Mouse (Mus musculus): ENCODE measurements at regions not wholly inside any gene's neighbourhood (a gene's known extent, or its start where the extent isn't known, plus 50 kb on each side); places are given as distances from the start of the nearest gene placed in this dataset.

DNA sequence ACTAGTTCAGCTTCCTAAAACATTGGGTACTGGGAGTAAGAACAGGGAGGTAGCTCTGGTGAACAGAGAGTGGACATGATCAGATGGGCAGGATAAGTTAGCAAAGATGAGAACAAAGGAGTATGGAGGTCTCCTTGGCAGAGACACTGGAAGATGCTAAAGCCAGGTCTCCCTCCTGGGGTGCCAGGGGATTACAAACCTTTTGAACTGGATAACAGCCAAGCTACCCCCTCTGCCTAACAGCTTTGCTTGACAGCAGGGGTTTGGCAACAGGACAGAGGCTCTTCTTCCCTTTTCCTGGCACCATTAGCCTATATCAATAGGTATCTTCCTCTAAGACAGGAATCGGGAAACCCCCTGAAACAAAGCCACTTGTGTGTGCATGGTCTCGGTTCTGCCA is 183.2 kb upstream of the Ntf3 start:
- H3K4me2 ChIP-seq (replicated peaks): no peak overlapping the region
- H3K4me3 ChIP-seq (replicated peaks): no peak overlapping the region
- H3K36me3 ChIP-seq: no peaks in the 10 kb centered on the region
- H3K9ac ChIP-seq (replicated peaks): no peak overlapping the region
- no peaks in the 10 kb centered on the region for H3K9me3 ChIP-seq
- peaks cover 5% of the 10 kb centered on the region; the same call in 1 of the 2 replicates for H3K4me1 ChIP-seq (replicated peaks)
- ATAC-seq: no peak
- WGBS: 22% methylated on average over 2 of the region's 2 CpGs
- H3K27me3 ChIP-seq: no peaks in the 10 kb centered on the region
- H3K27ac ChIP-seq: no peak overlapping the region

DNA sequence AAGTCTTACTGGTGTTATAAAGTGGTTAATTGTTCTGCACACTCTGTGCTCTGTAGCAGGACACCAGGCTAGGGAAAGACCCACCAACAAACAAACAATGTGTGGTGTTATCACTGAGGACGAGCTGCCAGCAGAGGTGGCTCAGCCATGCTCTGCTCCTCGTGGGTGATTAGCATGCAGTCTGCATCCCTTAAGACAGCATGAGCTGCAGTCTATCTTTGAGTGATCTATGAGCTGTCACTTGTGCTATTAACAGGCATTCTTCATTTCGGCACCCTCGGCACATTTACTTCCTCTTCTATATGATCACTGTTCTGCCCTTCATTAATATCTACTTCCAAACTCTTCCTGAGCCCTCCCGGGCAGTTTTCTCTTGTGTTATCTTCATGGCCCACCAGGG is 178.5 kb upstream of the Ntf3 start:
- Histone ChIP-seq H3K9me3 (no peaks in the 10 kb centered on the region), H3K27ac (no peak overlapping the region)
- 71% methylated on average over 5 of the region's 5 CpGs for WGBS

DNA sequence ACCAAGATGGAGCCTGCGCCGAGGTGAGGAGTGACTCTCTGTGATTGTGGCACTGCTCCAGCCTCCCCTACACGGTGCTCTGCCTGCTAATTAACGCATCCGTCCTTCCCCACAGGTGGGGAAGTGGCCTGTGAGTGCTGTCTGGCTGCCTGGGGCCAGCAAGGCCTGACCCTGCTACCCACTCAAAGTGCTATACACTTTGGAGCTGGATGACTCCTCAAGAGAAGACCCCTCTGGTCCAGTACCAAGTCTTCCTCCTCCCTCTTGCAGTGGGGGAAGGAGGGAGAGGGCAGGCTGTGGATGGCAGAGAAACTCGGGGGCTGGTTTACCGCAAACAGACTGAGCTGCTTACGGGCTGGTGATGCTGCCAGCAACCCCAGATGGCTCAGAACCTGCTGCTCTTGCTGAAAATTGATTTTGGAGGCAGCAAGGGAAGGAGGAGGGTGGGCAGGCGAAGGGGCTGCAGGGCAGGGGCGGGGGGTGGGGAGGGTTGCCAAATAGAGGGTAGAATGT is 173.4 kb upstream of the Ntf3 start:
- ATAC-seq: no peak
- Histone ChIP-seq H3K4me2 (replicated peaks) (no peak overlapping the region), H3K9me3 (no peaks in the 10 kb centered on the region), H3K4me3 (replicated peaks) (no peak overlapping the region), H3K36me3 (no peaks in the 10 kb centered on the region), H3K4me1 (replicated peaks) (no peaks in the 10 kb centered on the region), H3K27ac (no peak overlapping the region), H3K27me3 (no peaks in the 10 kb centered on the region), H3K9ac (replicated peaks) (no peak overlapping the region)
- WGBS: 71% methylated on average over 10 of the region's 10 CpGs

More for the DNA sequence above, 178.5 kb upstream of the Ntf3 start:
- Histone ChIP-seq H3K4me3 (replicated peaks) (no peak overlapping the region), H3K4me2 (replicated peaks) (no peak overlapping the region), H3K4me1 (replicated peaks) (no peaks in the 10 kb centered on the region; the same call in 1 of the 2 replicates), H3K36me3 (no peaks in the 10 kb centered on the region), H3K27me3 (no peaks in the 10 kb centered on the region), H3K9ac (replicated peaks) (no peak overlapping the region)
- ATAC-seq: no peak

DNA sequence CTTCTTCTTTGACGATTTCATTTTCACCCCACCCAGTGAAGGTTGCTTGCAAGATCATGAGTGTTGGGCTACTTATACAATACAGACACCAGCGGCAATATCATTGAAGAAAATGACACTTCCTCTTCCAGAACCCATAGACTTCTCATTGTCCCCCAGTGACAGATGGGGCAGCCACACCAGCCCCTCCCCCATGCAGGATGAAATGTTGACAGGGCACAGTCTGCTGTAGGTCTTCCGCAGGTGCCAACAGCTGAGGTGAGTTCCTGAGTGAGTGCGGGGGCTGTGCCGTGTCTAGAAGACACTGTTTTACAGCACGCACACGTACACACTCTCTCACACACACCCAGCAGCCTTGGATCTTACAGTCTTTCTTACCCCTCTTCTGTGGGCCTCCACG is 171.0 kb upstream of the Ntf3 start:
- no peak overlapping the region for H3K27ac ChIP-seq
- no peak for ATAC-seq
- no peaks in the 10 kb centered on the region for H3K36me3 ChIP-seq
- no peak overlapping the region for H3K4me3 ChIP-seq (replicated peaks)
- no peak overlapping the region for H3K4me2 ChIP-seq (replicated peaks)
- no peak overlapping the region for H3K9ac ChIP-seq (replicated peaks)
- no peaks in the 10 kb centered on the region for H3K4me1 ChIP-seq (replicated peaks)
- H3K9me3 ChIP-seq: no peaks in the 10 kb centered on the region
- no peaks in the 10 kb centered on the region for H3K27me3 ChIP-seq
- WGBS: 90% methylated on average over 8 of the region's 8 CpGs

DNA sequence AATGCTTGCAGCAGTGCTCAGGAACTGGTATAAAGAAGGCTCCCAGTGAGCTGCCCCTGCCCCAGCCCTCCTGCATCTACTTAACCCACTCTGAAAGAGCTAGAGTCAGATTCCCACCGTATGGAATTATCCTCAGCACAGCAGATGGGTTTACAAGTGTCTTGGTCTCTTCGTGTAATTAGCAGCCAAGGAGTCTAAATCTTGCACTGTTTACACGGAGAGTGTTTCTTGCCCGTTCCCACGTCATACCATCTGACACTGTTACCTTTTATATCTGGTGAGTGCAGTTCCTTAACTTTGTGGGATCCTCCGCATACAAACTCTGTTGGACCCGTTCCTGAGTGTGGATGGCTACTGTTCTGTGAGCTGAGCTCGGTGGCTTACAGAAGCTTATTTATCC is 167.5 kb upstream of the Ntf3 start:
- 70% methylated on average over 8 of the region's 8 CpGs for WGBS
- no peak overlapping the region for H3K27ac ChIP-seq
- no peaks in the 10 kb centered on the region for H3K9me3 ChIP-seq
- H3K4me3 ChIP-seq (replicated peaks): no peak overlapping the region
- no peaks in the 10 kb centered on the region for H3K4me1 ChIP-seq (replicated peaks)
- no peak overlapping the region for H3K4me2 ChIP-seq (replicated peaks)
- no peaks in the 10 kb centered on the region for H3K36me3 ChIP-seq
- no peaks in the 10 kb centered on the region for H3K27me3 ChIP-seq
- H3K9ac ChIP-seq (replicated peaks): no peak overlapping the region
- no peak for ATAC-seq

DNA sequence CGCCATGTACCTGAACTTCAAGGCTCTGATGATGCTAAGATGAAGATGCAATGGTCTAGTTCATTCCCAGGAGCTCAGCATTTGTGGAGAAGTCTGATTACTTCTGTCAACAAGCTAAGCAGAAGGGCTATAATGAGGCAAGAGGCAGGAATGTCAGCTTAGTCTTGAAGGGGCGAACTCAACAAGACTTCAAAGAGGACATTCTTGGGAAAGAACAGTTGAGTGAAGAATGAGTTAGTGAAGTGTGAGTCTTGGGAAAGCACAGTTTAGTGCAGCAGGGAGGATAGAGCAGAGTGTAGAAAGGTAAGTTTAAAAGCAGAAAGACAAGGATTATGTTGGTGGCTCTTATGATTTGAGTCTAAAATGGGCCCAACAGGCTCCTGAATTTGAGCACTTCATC is 160.5 kb upstream of the Ntf3 start:
- Histone ChIP-seq H3K4me3 (replicated peaks) (no peak overlapping the region), H3K27me3 (no peaks in the 10 kb centered on the region), H3K9me3 (no peaks in the 10 kb centered on the region), H3K4me2 (replicated peaks) (no peak overlapping the region), H3K36me3 (no peaks in the 10 kb centered on the region), H3K4me1 (replicated peaks) (no peaks in the 10 kb centered on the region), H3K9ac (replicated peaks) (no peak overlapping the region), H3K27ac (no peak overlapping the region)
- no peak for ATAC-seq
- 81% methylated on average over 2 of the region's 2 CpGs for WGBS

DNA sequence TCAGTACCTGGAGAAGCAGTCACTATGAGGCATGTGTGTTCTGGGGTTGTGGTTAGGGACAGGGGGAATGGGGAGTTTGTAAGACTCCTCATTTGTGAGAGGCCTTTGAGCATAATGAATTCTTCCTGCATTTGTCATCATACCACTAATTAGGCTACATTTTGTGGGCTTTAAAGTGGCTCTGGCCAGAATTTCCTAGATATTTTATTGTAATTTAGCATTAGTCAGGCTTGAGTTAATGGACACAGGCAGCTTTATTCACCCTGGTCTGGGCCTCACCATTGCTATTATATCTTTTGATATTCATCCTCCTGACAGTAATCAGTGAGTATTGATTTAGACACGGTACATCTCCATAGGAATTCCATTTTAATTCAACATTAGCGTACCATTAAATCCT is 151.8 kb upstream of the Ntf3 start:
- Histone ChIP-seq H3K4me2 (replicated peaks) (no peak overlapping the region), H3K27me3 (no peaks in the 10 kb centered on the region), H3K4me1 (replicated peaks) (no peaks in the 10 kb centered on the region), H3K27ac (no peak overlapping the region), H3K9ac (replicated peaks) (no peak overlapping the region), H3K36me3 (no peaks in the 10 kb centered on the region), H3K4me3 (replicated peaks) (no peak overlapping the region), H3K9me3 (no peaks in the 10 kb centered on the region)
- 75% methylated on average over 2 of the region's 2 CpGs for WGBS
- ATAC-seq: no peak

DNA sequence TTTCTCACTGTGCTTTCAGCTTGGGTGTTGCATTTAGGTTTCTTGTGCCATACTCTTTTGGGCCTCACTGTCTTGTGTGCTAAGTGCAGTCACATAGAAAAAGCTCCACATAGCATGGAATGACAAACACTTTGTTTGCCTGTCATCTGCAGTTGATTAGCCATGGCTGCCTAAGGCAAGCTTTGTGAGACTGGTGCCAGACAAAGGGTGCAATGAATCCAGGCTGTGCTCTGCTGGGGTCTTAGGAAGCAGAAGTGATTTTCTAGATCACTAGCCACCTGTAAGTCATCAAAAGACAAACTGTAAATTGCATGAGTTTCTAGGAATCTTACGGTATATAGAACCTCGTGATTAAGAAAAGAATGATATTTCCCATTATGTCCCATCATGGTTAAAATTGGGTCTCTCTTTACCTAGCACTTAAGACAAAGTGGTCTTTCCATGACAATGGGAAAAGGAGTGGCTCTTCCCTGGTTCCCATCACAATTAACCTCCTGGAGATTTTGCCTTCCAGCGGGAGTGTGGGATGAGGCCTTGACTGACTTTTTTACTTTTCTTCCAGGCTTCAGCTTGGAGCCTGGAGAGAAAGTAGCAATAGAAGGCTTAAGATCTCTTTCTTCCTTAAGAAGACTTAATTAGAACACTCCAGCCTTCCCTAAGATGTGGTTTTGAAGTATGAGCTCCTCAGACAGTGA is 144.2 kb upstream of the Ntf3 start:
- ATAC-seq: no peak
- H3K9me3 ChIP-seq: no peaks in the 10 kb centered on the region
- no peak overlapping the region for H3K9ac ChIP-seq (replicated peaks)
- H3K36me3 ChIP-seq: no peaks in the 10 kb centered on the region
- H3K27ac ChIP-seq: no peak overlapping the region
- H3K4me3 ChIP-seq (replicated peaks): no peak overlapping the region
- no peaks in the 10 kb centered on the region for H3K27me3 ChIP-seq
- no peak overlapping the region for H3K4me2 ChIP-seq (replicated peaks)
- 73% methylated on average over 3 of the region's 3 CpGs for WGBS
- no peaks in the 10 kb centered on the region for H3K4me1 ChIP-seq (replicated peaks)

DNA sequence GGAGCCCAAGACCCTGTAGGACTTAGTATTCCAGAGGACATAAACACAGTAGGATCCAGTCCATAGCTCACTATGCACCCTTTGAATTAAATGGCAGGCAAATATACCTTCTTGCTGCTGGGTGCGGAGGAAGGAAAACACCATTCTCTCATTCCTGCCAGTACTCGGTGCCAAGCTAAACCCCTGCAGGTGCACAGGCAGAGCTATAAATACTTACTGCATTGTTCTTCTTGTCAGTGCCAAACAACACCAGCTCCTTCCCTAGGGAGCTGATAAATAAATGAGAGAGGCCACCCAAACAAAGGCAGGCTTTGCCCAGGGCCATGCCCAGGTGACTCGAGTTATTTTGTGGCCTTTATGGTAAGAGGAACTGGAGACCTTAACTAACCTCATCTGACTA is 136.4 kb upstream of the Ntf3 start:
- WGBS: 69% methylated on average over 3 of the region's 3 CpGs
- no peaks in the 10 kb centered on the region for H3K4me1 ChIP-seq (replicated peaks)
- H3K27ac ChIP-seq: no peak overlapping the region
- no peak for ATAC-seq
- no peaks in the 10 kb centered on the region for H3K27me3 ChIP-seq
- no peak overlapping the region for H3K4me2 ChIP-seq (replicated peaks)
- no peak overlapping the region for H3K9ac ChIP-seq (replicated peaks)
- H3K9me3 ChIP-seq: no peaks in the 10 kb centered on the region
- H3K4me3 ChIP-seq (replicated peaks): no peak overlapping the region
- H3K36me3 ChIP-seq: no peaks in the 10 kb centered on the region

DNA sequence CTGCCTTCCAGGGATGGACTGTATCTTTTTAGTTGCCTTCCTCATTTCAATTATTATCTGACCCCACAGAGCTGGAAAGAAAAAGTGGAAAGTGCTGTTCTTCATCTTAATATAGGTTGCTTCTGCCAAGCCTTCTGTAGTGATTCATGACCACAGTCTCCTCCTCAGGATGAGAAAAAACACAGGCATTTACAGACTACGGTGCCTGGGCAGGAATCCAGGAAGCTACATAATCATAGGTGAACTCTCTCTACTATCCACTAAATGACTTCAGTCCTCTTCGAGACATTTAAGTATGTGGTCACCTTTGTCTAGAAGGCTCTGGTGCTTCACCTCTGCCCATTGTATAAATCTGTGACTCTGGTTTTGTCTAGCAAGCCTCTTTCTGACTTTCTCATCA is 124.9 kb upstream of the Ntf3 start:
- no peak overlapping the region for H3K4me3 ChIP-seq (replicated peaks)
- 95% methylated on average over 2 of the region's 2 CpGs for WGBS
- no peaks in the 10 kb centered on the region for H3K9me3 ChIP-seq
- no peaks in the 10 kb centered on the region for H3K4me1 ChIP-seq (replicated peaks)
- H3K36me3 ChIP-seq: no peaks in the 10 kb centered on the region
- no peak for ATAC-seq
- no peak overlapping the region for H3K9ac ChIP-seq (replicated peaks)
- H3K27me3 ChIP-seq: no peaks in the 10 kb centered on the region
- no peak overlapping the region for H3K27ac ChIP-seq
- no peak overlapping the region for H3K4me2 ChIP-seq (replicated peaks)

DNA sequence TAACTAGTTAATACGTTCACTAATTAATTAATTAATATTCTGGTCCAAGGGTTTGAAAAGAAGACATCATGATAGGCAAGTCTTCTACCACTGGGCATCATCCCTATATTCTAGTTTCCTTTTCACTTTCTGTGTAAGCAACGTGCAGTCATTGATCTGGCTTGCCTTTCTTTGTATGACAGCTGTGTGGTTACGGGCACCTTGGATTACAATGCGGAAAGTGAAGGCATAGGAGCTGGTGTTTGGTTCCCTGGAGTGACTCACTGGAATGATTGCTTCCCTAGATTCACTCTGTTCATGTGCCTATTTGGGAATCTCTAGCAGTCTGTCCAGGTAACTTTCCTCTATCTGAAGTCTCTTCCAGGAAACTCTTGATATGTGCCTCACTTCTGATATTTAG is 120.5 kb upstream of the Ntf3 start:
- Histone ChIP-seq H3K4me3 (replicated peaks) (no peak overlapping the region), H3K9me3 (no peaks in the 10 kb centered on the region), H3K27me3 (no peaks in the 10 kb centered on the region), H3K9ac (replicated peaks) (no peak overlapping the region), H3K27ac (no peak overlapping the region), H3K4me1 (replicated peaks) (no peaks in the 10 kb centered on the region), H3K36me3 (no peaks in the 10 kb centered on the region), H3K4me2 (replicated peaks) (no peak overlapping the region)
- 68% methylated on average over 4 of the region's 4 CpGs for WGBS
- no peak for ATAC-seq

DNA sequence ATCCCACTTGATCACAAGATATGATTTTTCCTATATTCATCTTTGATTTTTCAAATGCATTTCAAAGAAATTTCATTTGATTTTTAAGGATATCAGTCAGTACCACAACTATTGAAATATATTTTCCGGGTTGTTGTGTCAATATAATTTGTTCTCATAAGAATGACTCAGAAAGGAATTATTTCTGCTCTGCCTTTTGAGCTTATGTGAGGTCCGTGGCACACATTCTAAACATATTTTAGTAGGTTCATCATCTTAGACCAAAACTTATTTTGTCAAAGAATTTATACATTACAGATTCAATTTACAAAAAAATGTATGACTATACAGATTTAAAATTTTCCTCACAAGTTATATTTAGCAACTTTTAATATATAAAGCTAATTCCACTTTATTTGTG is 119.5 kb upstream of the Ntf3 start:
- WGBS: 86% methylated on average over 2 of the region's 2 CpGs
- Histone ChIP-seq H3K4me2 (replicated peaks) (no peak overlapping the region), H3K27ac (no peak overlapping the region), H3K9me3 (no peaks in the 10 kb centered on the region), H3K27me3 (no peaks in the 10 kb centered on the region), H3K36me3 (no peaks in the 10 kb centered on the region), H3K9ac (replicated peaks) (no peak overlapping the region), H3K4me1 (replicated peaks) (no peaks in the 10 kb centered on the region), H3K4me3 (replicated peaks) (no peak overlapping the region)
- no peak for ATAC-seq

DNA sequence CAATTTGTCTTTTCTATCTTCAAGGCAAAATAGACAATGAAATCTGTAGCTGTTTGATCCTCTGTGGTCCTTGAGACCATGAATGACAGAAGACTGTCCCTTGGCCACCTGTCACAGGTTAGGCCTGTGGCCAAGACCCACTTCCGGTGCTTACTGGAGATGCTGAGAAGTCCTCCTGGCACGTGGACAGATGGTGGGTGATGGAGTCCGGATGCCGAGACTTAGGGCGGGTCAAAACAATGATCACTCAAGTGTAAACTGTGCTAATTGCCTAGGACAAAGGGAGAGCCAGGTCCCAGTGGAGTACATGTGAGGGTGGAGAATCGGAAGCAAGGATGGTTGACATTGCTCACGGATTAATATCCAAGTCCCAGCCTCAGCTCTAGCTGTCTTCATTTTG is 117.7 kb upstream of the Ntf3 start:
- no peak overlapping the region for H3K4me2 ChIP-seq (replicated peaks)
- no peaks in the 10 kb centered on the region for H3K27me3 ChIP-seq
- no peak overlapping the region for H3K4me3 ChIP-seq (replicated peaks)
- no peak overlapping the region for H3K9ac ChIP-seq (replicated peaks)
- 70% methylated on average over 7 of the region's 7 CpGs for WGBS
- ATAC-seq: no peak
- no peak overlapping the region for H3K27ac ChIP-seq
- H3K9me3 ChIP-seq: no peaks in the 10 kb centered on the region
- H3K36me3 ChIP-seq: no peaks in the 10 kb centered on the region
- no peaks in the 10 kb centered on the region for H3K4me1 ChIP-seq (replicated peaks)

Measured in midbrain, embryonic 13.5 days (tissue).